Mouse (Mus musculus) testis, postnatal 14 days (tissue): Measurements from ENCODE around the gene Ankrd44.

ENCODE experiments used
- DNase-seq: peaks from one replicate; pipeline ENCODE4 v3.0.0; 2021; ENCODE audit warnings: low spot score

Gene Ankrd44

GRCm38 (mm10) chr1:54637340-54637739 is 288.8 kb downstream of the Ankrd44 start:
- no peak for DNase-seq

GRCm38 (mm10) chr1:54629106-54629505 is 297.1 kb downstream of the Ankrd44 start:
- no peak for DNase-seq

GRCm38 (mm10) chr1:54614963-54615362 is 311.2 kb downstream of the Ankrd44 start:
- DNase-seq: peak; percentile 9

DNA sequence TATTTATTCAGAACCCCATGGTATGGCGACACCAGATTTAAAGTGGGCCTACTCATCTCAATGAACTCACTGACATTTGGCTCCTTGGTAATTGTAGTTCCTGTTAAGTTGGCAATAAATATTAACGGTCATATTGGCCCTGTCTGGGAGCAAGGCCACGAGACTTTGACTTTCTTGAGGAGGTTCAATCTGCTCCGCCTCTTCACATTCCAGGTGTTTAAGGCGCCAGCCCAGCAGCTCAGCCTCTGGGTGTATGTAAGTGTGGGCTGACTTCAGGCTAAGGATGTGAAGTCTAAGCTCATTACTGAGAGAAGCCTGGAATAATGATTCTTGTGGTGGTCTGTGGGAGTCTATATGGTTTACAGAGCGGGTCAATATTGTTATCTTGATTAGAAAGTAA is 313.8 kb downstream of the Ankrd44 start:
- DNase-seq: no peak

DNA sequence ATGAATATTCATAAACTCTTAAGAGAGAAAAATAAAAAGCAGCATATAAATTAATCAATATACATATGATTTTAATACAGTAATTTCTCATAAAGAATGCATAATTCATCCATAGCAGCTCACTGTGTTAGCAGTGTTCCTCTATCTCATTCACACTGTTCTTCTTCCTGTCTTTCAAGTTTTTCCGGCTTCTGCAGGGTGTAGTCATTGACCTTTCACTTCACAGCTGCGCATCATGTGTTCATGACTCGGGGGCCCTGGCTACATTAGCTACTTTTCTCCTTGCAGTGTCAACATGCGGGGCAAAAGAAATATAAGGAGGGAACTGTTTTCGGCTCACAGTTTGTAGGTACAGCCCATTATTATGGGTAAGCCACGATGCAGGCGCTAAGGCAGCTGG is 314.3 kb downstream of the Ankrd44 start:
- DNase-seq: no peak

DNA sequence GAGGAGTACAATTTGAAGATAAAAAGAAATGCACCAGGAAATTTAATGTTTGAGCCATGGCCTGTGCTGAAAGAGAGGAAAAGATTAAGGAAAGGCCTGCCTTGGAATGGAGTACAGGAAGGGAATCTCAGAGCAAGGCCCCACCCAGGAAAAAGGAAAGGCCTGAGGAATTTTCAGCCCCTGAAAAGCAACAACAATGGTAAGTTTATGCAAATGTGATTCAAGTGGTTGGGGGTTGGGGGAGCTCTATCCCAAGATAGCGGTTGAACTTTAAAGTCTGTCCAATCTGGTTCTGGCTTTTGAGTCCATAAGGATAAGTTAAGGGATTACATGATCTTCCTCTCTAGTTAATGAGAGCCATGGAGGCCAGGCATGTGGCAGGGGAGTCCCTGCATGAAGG is 319.3 kb downstream of the Ankrd44 start:
- DNase-seq: no peak

GRCm38 (mm10) chr1:54601692-54602091 is 324.5 kb downstream of the Ankrd44 start:
- DNase-seq: no peak

DNA sequence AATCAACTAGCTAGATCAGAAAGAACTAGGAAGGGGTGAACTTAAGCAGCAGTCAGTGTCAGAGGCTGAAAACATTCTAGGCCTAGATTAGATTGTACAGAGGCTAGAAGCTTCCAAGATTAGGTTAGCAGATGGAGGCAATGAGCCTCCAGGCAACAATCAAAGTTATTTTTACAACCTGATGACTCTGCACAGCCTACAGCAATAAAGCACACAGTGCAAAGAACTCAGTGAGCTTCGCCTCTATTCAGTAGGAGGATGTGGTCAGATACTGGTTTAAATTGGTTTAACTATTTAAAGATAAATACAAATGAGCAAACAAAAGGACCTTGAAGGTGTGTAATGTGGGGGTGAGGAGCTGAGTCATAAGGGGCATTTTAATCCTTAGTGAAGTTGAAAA is 325.9 kb downstream of the Ankrd44 start:
- DNase-seq: no peak

GRCm38 (mm10) chr1:54597594-54598217 is 328.5 kb downstream of the Ankrd44 start:
- DNase-seq: no peak

- no peak for DNase-seq
Measured at GRCm38 (mm10) chr1:54596151-54596550, 330.0 kb downstream of the Ankrd44 start.
